Mouse (Mus musculus) gastrocnemius, adult 8-10 months (tissue): ENCODE data around the gene Cdk4. TPM values are rescaled to one million over a fixed set of nuclear protein-coding genes. Genes with fewer than 3 reads are reported as not detected.

Experiments
- DNase-seq, 2 experiments: peaks; one replicate each; pipeline ENCODE4 v3.0.0; 2022; ENCODE audit warnings: low spot score in 2 of 2
- total RNA-seq, 4 experiments: library from RNA; stranded (reverse); gene quantifications; 2 replicates each; pipeline ENCODE4 v1.2.4; 2022

Gene Cdk4
- total RNA-seq, 4 experiments from 2014 or later, result 41.3 to 46.4 (median 43.8) TPM

- no peak for DNase-seq
These were observed 10.6 kb downstream of the Cdk4 start for GRCm38 (mm10) chr10:127073981-127074380.

GRCm38 (mm10) chr10:127075080-127075479, 11.7 kb downstream of the Cdk4 start, which contains the start of gene Agap2:
Agap2 (plus strand) TSS chr10:127075284.
- no peak for DNase-seq

GRCm38 (mm10) chr10:127075651-127076050, 12.3 kb downstream of the Cdk4 start:
- DNase-seq, result no peak

GRCm38 (mm10) chr10:127076082-127076481, 12.7 kb downstream of the Cdk4 start:
- DNase-seq, result no peak

GRCm38 (mm10) chr10:127077515-127077914, 14.2 kb downstream of the Cdk4 start:
- DNase-seq, result no peak

- DNase-seq, result no peak
These were observed 14.8 kb downstream of the Cdk4 start for GRCm38 (mm10) chr10:127078001-127078676.

- no peak for DNase-seq
These were observed 15.6 kb downstream of the Cdk4 start for GRCm38 (mm10) chr10:127078677-127079575.

- DNase-seq, result no peak
These were observed 16.5 kb downstream of the Cdk4 start for GRCm38 (mm10) chr10:127079665-127080391.

- DNase-seq, result no peak
These were observed 17.8 kb downstream of the Cdk4 start for GRCm38 (mm10) chr10:127080901-127081780.

GRCm38 (mm10) chr10:127081996-127082620, 18.8 kb downstream of the Cdk4 start:
- no peak for DNase-seq

GRCm38 (mm10) chr10:127083292-127083914, 20.1 kb downstream of the Cdk4 start:
- DNase-seq, result no peak

- DNase-seq, result no peak
These were observed 20.6 kb downstream of the Cdk4 start for GRCm38 (mm10) chr10:127083915-127084306.

GRCm38 (mm10) chr10:127085052-127085451, 21.7 kb downstream of the Cdk4 start:
- no peak for DNase-seq

- DNase-seq, result no peak
These were observed 22.3 kb downstream of the Cdk4 start for GRCm38 (mm10) chr10:127085633-127086032.

GRCm38 (mm10) chr10:127090560-127091411, 27.5 kb downstream of the Cdk4 start:
- no peak for DNase-seq

- DNase-seq, result no peak
These were observed 28.4 kb downstream of the Cdk4 start for GRCm38 (mm10) chr10:127091507-127092396.

GRCm38 (mm10) chr10:127092742-127093141, 29.4 kb downstream of the Cdk4 start:
- no peak for DNase-seq

GRCm38 (mm10) chr10:127094382-127094802, 31.1 kb downstream of the Cdk4 start:
- no peak for DNase-seq
